ENCODE assay signal across 19 mouse cellular contexts in genomic region chr12:84824203-84824602, GRCm38 (mm10). TPM values are rescaled to one million over a fixed set of nuclear protein-coding genes. Genes with fewer than 3 reads are reported as not detected.
"Had no signal": no experiment of that assay in that cellular context is flagged by ENCODE, and none has a peak within 500 bp of the region (broad histone marks: within the 10 kb centered on the region; RNA-seq: fewer than 3 reads in every experiment).

No protein-coding gene starts in this region.

- H3K27ac ChIP-seq: kidney, postnatal 0 days; limb, embryonic 13.5 days; liver, embryonic 15.5 days; macrophage; midbrain, embryonic 15.5 days; neural tube, embryonic 12.5 days had no signal

- H3K4me3 ChIP-seq: limb, embryonic 13.5 days; liver, embryonic 15.5 days; megakaryocyte, embryonic 14.5 days; midbrain, embryonic 15.5 days; neural tube, embryonic 12.5 days had no signal

- H3K27me3 ChIP-seq: midbrain, embryonic 15.5 days; neural tube, embryonic 12.5 days had no signal

- H3K36me3 ChIP-seq: limb, embryonic 13.5 days; liver, embryonic 15.5 days; midbrain, embryonic 15.5 days; neural tube, embryonic 12.5 days had no signal

- H3K9me3 ChIP-seq: limb, embryonic 13.5 days; liver, embryonic 15.5 days; megakaryocyte, embryonic 14.5 days; midbrain, embryonic 15.5 days; neural tube, embryonic 12.5 days had no signal

- ATAC-seq: midbrain, embryonic 15.5 days had no signal

- H3K4me1 ChIP-seq: midbrain, embryonic 15.5 days; neural tube, embryonic 12.5 days had no signal

- H3K9ac ChIP-seq: limb, embryonic 13.5 days; liver, embryonic 15.5 days; midbrain, embryonic 15.5 days; neural tube, embryonic 12.5 days had no signal

- H3K4me2 ChIP-seq: limb, embryonic 13.5 days; liver, embryonic 11.5 days; liver, embryonic 15.5 days; midbrain, embryonic 11.5 days; midbrain, embryonic 15.5 days; neural tube, embryonic 12.5 days had no signal

- DNase-seq: kidney, adult 11 months; kidney, adult 9 months; kidney, postnatal 36 days; layer of hippocampus, adult 9-11 months; layer of hippocampus, postnatal 36 days; right cerebral cortex, postnatal 4 days; spleen, adult 18-20 months; thymus, adult 2 months; thymus, postnatal 25 days had no signal

RNA-seq across cellular contexts. Expression of gene Ltbp2, which starts 52.1 kb away (rescaled TPM):
- total RNA-seq: monocyte, adult 5-6 weeks had no signal
